Mouse (Mus musculus) spleen, postnatal 14 days (tissue): ENCODE data around the gene Ttc37.
A peak's percentile ranks its signal among the peaks of the same experiment; 100 is the strongest.

Source experiments
- DNase-seq, 2 experiments: peaks; one replicate each; pipeline ENCODE4 v3.0.0; 2021 to 2022; ENCODE audit warnings: low spot score in 2 of 2

Gene Ttc37

GRCm38 (mm10) chr13:76098493-76099303 is at the start of gene Ttc37, which contains the start of gene Arsk:
Ttc37 (plus strand) TSS chr13:76098734.
Arsk (minus strand) TSS chr13:76098660.
- peak; percentile 87 to 89 for DNase-seq

DNA sequence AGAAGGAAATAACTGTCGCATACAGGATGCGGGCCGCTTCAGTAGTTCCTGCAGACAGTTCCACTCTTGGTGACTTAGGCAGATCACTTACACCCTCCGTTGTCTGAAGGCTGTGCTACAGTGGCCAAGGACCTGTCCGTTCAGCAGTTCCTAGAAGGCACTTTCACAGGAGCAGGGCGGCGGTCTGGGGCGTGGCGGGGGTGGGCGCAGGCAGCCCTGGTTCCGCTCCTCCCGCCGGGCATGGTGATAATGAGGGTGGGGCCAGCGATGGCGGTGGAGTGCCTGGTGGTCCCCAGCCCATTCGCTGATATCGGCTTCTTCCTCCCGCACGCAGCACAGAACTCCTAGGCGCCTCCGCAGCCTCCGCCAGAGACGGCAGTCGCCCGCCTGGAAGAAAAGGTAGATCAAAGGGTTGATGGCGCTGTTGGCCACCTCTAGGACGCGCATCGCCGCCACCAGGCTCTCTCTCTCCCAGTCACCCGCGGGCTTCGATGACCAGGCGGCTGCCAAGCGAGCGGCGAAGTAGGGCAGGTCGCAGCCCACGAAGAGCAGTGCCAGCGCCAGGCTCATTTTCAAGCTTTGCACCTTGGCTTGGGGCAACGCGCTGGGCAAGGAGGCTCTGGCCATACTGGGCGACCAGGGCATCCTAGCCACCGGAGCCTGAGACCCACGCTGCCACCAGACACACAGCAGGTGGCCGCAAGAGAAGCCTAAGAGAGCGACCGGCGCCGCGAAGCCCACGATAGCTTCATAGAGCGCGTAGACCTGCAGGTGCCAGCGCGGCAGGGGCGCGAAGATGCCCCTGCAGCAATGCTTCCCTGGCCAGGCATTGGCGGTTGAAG is 42.9 kb upstream of the Ttc37 start:
- DNase-seq: peak; percentile 16 to 23

- peak; percentile 60 to 61 for DNase-seq
These were observed 42.2 kb upstream of the Ttc37 start for GRCm38 (mm10) chr13:76056261-76056724.

- DNase-seq: no peak
These were observed 41.7 kb upstream of the Ttc37 start, which contains the start of gene Gpr150 for GRCm38 (mm10) chr13:76056896-76057266. Gpr150 (minus strand) TSS chr13:76056996.

- DNase-seq: no peak
These were observed 41.1 kb upstream of the Ttc37 start for GRCm38 (mm10) chr13:76057267-76058069.

- no peak for DNase-seq
These were observed 38.9 kb upstream of the Ttc37 start for GRCm38 (mm10) chr13:76059591-76059990.

- DNase-seq: no peak
These were observed 36.4 kb upstream of the Ttc37 start for GRCm38 (mm10) chr13:76062126-76062525.

- no peak for DNase-seq
These were observed 36.0 kb upstream of the Ttc37 start for GRCm38 (mm10) chr13:76062569-76062968.

DNA sequence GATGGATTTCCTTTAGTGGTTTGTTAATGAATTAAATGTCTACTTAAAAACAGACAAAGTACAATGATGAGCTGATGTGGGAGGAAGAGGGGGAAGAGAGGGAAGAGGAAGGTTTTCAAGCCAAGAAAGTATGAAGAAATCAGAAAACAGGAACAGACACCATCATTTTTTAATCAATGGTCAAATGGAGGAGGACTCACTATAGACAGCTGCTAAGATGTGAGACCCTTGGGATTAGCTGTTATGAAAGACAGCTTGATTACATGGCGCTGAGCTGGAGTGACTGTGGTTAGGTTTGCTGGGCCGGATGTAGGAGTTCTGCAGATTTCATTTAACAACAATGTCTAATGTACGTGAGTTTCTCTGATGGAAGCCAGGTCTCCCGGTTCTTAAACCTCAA is 35.0 kb upstream of the Ttc37 start:
- DNase-seq: no peak

DNA sequence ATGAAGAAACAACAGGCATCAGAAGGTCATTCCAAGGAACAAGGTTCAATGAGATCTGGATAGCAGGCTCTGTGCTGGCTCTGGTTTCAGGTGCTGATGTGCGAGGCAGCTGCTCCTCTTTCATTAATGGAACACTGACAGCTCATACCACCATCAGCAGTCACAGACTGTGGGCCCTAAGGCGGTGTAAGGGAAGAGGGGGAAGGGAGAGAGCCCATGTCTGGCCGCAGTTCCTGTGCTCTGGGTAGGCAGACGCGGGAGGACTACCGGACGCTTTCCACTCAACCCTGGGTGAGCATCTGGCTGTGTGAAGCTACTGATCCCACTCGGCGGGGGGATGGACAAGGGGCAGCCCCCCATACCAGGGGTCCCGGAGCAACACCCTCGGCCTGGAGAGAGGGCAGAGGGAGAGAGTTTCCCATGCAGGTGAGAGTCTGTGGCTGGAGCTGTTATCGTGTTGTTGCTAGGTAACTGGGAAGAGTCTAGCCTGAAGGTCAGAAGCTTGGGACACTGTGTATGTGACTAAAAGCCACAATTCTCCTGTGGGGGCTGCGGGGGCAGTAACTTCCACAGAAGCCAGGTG is 34.1 kb upstream of the Ttc37 start:
- DNase-seq: no peak

GRCm38 (mm10) chr13:76074323-76074722 is 24.2 kb upstream of the Ttc37 start:
- no peak for DNase-seq

DNA sequence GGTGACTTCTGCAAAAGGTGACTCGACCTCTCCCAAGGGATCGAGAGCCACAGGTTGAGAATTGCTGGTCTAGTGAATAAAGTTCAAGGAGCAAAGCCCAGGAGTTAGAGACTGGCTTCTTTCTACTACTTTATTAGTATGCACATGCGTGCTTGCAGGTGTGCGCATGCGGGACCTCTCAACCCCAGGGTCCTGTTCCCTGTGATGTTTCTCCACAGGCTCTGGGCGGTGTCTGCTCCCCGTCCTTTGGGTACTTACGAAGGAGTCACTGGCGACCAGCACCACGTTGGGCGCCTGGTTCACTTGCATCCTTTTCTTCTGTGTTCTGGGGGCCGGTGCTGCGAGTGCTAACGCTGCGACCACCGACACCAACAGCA is 430 bp upstream of the Ttc37 start:
- no peak for DNase-seq

DNA sequence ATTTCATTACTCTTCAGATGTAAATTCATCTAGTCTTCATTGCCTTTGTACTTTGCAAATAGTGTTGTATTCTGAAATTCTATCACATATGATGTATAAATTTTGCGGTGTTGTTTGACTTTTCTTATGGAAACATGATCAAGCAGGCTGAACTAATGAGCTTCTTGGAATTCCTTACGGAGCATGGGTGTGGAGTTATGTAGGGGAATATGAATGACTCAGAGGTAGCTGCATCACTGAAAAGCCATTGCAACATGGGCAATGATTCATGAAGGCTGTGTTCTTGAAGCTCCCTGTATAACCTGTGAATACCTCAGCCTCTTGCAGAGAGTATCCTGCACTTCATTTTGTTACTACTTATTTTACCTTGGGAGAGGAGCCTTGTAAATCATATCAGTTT is 3.5 kb downstream of the Ttc37 start:
- no peak for DNase-seq

GRCm38 (mm10) chr13:76109069-76109824 is 10.7 kb downstream of the Ttc37 start:
- DNase-seq: no peak

- no peak for DNase-seq
These were observed 30.3 kb downstream of the Ttc37 start for GRCm38 (mm10) chr13:76128799-76129198.

GRCm38 (mm10) chr13:76132415-76132814 is 33.9 kb downstream of the Ttc37 start:
- no peak for DNase-seq

DNA sequence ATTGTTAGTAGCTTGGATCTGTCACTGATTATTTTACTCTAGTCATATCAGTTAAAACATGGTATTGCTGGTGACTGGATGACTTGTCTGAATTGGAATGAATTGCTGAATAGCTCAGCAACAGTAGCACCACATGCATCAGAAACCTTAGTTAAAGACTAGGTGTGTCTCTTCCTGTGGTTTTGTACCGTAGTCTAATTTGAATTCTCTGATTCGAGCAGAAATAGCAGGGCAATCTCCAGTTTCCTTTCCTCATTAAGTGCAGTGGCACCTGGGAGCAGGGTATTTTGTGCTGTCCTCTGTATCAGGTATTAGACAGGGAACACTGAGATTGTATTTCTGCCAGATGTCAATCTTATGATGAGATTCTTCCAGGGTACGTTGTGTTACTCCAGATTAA is 40.3 kb downstream of the Ttc37 start:
- no peak for DNase-seq

- DNase-seq: no peak
These were observed 42.7 kb downstream of the Ttc37 start for GRCm38 (mm10) chr13:76141117-76141808.

DNA sequence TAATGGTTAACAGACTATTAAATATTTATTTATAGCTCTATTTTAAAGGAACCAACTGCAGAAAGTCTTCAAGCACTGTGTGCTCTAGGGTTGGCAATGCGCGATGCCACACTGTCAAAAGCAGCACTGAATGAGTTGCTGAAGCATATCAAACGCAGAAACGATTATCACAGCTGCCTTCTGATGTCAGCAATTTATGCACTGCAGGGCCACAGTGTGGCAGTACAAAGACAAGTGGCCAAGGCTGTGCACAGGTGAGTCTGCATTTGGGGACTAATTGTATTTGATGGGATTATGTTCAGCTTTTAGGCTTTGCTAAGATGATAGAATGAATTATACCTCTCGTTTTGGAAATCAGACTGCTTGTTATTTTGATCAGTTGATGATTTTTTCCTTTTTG is 51.9 kb downstream of the Ttc37 start:
- DNase-seq: no peak

DNA sequence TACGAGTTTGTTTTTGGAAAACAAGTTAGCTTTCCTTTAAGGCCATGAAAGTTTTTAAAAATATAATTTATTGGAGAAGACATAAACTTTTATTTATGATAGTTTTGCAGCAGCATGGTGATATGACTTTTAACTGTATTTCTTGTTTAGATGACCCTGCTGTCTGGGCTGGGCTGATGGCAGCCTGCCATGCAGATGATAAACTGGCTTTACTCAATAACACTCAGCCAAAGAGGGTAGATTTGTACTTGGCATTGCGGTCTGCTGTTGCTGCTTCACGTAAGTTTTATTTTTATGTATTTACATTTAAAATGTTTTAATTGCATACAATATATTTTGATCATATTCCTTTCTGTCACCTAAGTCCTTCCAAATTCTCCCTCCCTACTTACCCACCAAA is 58.6 kb downstream of the Ttc37 start:
- no peak for DNase-seq
